ENCODE assay signal across 9 mouse cellular contexts in the genomic region with DNA sequence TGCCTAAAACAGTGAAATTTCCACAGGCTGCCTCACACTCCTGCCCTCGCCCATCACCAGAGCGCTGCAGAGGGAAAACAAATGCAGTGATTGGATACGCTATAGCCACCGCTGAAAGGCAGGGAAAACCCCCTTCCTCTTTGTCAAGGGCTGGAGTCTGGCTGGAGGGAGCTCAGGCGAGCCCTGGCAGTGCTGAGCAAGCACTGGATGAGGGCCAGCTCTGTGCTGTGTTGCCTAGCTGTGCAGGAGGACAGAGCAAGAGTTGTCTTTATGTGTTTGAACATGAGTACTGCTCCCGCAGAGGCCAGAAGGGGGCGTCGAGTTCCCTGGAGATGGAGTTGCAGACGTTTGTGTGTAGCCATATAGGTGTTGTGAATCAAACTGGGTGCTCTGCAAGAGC. TPM values are rescaled to one million over a fixed set of nuclear protein-coding genes. Genes with fewer than 3 reads are reported as not detected.
DNase-seq lines count a peak whose midpoint lies in the region.
"Had no signal": no experiment of that assay in that cellular context is flagged by ENCODE, and none has a peak within 500 bp of the region (broad histone marks: within the 10 kb centered on the region; RNA-seq: fewer than 3 reads in every experiment).

No protein-coding gene starts in this region.

- DNase-seq in gastrocnemius, postnatal 14 days, result peak; percentile 64
- DNase-seq in gastrocnemius, adult 8-10 months (ENCODE audit: low spot score in 2 of 2), result no peak
- DNase-seq in urinary bladder, postnatal 14 days (ENCODE audit: low spot score), result peak; percentile 53
- no peak for DNase-seq in urinary bladder, adult 18-20 months (ENCODE audit: low spot score in 2 of 2)
- DNase-seq in frontal cortex, adult 2 months (ENCODE audit: extremely low spot score in 1 of 2, low spot score in 1 of 2), result peak; percentile 50 to 77
- DNase-seq in left cerebral cortex, postnatal 14 days (ENCODE audit: low spot score in 2 of 2), result peak; percentile 79 to 84
- DNase-seq in right cerebral cortex, adult 18-20 months, result peak; percentile 69
- no peak for DNase-seq in spleen, adult 12 weeks (ENCODE audit: low spot score)

- intact Hi-C loops in gastrocnemius, postnatal 14 days (cut with DNase I; ENCODE audit: low total_unique reads), result no loop called here
- intact Hi-C loops in left cerebral cortex, postnatal 14 days (cut with DNase I), result no loop called here

RNA-seq across cellular contexts. Expression of a gene that starts 9.7 kb away (rescaled TPM):
- total RNA-seq in gastrocnemius, postnatal 14 days (2021), result not detected
- total RNA-seq in gastrocnemius, adult 8-10 months (2022), result not detected
- polyA plus RNA-seq in frontal cortex, adult 2 months (2012; rRNA removed), result not detected in 2 replicates
- total RNA-seq in left cerebral cortex, postnatal 14 days (2021), result not detected
- polyA plus RNA-seq: liver, embryonic 14.5 days had no signal

RNA-seq across cellular contexts. Expression of a gene that starts 26.2 kb away (rescaled TPM):
- total RNA-seq in gastrocnemius, postnatal 14 days (2021), result 10 to 100 TPM; 38.2 to 44.4 TPM
- total RNA-seq in gastrocnemius, adult 8-10 months (2022), result 10 to 100 TPM; 25.5 to 38.3 (median 30.6) TPM
- polyA plus RNA-seq in frontal cortex, adult 2 months (2012; rRNA removed), result 622 and 690 TPM in 2 replicates
- total RNA-seq in left cerebral cortex, postnatal 14 days (2021), result 100 to 1,000 TPM; 644 to 661 TPM

RNA-seq across cellular contexts. Expression of a gene that starts 51.7 kb away (rescaled TPM):
- under 1 TPM; 0.27 to 0.42 TPM for total RNA-seq in gastrocnemius, postnatal 14 days (2021)
- total RNA-seq in gastrocnemius, adult 8-10 months (2022), result under 1 TPM; 0.31 to 0.83 (median 0.40) TPM
- polyA plus RNA-seq in frontal cortex, adult 2 months (2012; rRNA removed), result 3.1 and 3.7 TPM in 2 replicates
- total RNA-seq in left cerebral cortex, postnatal 14 days (2021), result 1 to 10 TPM; 1.1 to 1.8 TPM

Comparison
In these comparisons a context has a peak if more than half of its experiments do, and no peak if none do; other contexts are left out.
1. DNase-seq: peak in gastrocnemius, postnatal 14 days (single experiment), urinary bladder, postnatal 14 days (single experiment), frontal cortex, adult 2 months (2 of 2), left cerebral cortex, postnatal 14 days (2 of 2) and right cerebral cortex, adult 18-20 months (single experiment); none in gastrocnemius, adult 8-10 months (0 of 2), urinary bladder, adult 18-20 months (0 of 2) and spleen, adult 12 weeks (single experiment).
2. RNA of a gene that starts 26.2 kb away (total RNA-seq): 644 to 661 TPM in left cerebral cortex, postnatal 14 days; 38.2 to 44.4 TPM in gastrocnemius, postnatal 14 days and 25.5 to 38.3 TPM in gastrocnemius, adult 8-10 months; every median in the first group is over 10 times any median in the second.